Mouse (Mus musculus) left cerebral cortex, postnatal 14 days (tissue): ENCODE data around the gene Yeats4. TPM values are rescaled to one million over a fixed set of nuclear protein-coding genes. Genes with fewer than 3 reads are reported as not detected.
A peak's percentile ranks its signal among the peaks of the same experiment; 100 is the strongest.
"Not testable (repeated sequence)": the region's sequence is repeated elsewhere in the genome, so short reads cannot be mapped to it uniquely, and the experiment has no call there.

Source experiments
- DNase-seq, 2 experiments: peaks; one replicate each; pipeline ENCODE4 v3.0.0; 2021 to 2022; ENCODE audit warnings: low spot score in 2 of 2, mixed read lengths in 1 of 2
- intact Hi-C: fragments of 180-260 bp; cut with DNase I; formaldehyde crosslinking; loops from one replicate; pipeline ENCODE4 v1.15.1; 2025
- long read RNA-seq, 2 experiments: library from polyadenylated mRNA; stranded (forward); transcript quantifications; one replicate each; pipeline ENCODE4 v2.0.0; 2021
- total RNA-seq, 2 experiments: library from RNA; stranded (reverse); gene quantifications; 2 replicates each; pipeline ENCODE4 v1.2.3; 2021

Yeats4 gene
- total RNA-seq, result 10 to 100 TPM; 56.6 to 61.7 TPM
- long read RNA-seq, experiment 1, transcript Yeats4-201 (7 exons, 1,327 nt), result major isoform, 37 of 40 reads
- long read RNA-seq, experiment 1, partial matches to known transcripts, result 1 of 40 reads
- long read RNA-seq, experiment 1, other reads (novel, unspliced or antisense), result 2 of 40 reads
- long read RNA-seq, experiment 2, transcript Yeats4-201 (7 exons, 1,327 nt), result major isoform, 38 of 38 reads
- long read RNA-seq, experiment 2, partial matches to known transcripts, result 0 of 38 reads
- long read RNA-seq, experiment 2, other reads (novel, unspliced or antisense), result 0 of 38 reads

DNA sequence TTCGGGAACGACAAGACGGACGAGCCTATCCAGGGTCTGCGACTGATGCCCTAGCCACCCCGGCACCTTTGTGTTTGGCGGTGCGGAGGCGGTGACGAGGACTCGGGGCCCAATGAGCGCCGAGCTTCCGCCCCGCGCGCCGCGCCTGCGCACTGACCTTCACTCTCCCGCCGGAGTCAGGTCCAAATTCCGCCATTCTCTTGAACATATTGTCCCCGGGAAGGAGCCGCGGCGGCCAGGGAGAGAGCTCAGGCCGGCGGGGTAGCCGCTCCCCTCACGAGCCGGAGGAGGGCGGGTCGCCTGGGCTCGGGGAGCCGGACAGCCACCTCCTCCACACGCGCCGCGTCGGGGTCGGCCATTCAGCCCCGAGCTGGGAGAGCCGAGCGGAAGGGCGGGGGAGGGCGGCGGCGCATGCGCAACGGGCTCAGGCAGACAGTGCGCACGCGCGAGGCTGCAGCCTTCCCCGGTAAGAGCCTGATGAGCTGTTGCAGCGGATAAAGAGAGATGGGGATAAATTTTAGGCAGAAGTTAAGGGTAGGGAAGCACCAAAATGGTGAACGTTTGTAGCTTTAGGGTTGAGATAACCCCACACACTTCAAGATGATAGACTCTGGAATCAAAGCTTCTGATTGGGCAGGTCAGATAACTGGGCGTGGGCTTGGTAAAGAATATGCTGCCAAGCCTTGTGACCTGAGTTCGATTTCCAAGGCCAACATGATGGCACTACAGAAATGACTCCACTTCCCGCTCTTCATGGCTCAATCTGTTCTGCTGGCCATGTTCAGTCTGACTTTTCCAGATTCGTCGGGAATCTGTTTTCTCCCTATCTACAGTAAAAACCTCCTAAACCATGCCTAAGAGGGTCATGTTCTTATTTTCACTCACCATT, at the start of gene Yeats4:
Yeats4 (minus strand) TSS at position 406 of the 889 bp plus-strand sequence.
- intact Hi-C loops, result loop anchor here (5.0 kb wide), 2 partner anchors 213 to 453 kb away; no protein-coding TSS in a partner anchor
- peak; percentile 95 for DNase-seq

DNA sequence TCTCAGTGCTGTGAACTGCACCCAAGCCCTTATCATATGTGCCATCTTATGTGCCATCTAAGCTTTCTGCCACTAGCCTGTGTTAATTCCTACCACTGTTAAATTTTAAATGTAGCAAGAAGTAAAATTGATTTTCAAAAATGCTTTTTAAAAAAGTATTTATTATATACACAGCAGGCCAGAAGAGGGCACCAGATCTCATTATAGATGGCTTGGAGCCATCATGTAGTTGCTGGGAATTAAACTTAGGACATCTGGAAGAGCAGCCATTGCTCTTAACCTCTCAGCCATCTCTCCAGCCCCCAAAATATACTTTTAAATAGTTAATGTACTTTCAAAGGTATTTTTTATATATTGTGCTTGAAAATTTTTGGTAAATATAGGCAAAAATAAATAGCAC, 47.7 kb upstream of the Yeats4 start:
- no peak for DNase-seq
- intact Hi-C loops, result no loop called here

DNA sequence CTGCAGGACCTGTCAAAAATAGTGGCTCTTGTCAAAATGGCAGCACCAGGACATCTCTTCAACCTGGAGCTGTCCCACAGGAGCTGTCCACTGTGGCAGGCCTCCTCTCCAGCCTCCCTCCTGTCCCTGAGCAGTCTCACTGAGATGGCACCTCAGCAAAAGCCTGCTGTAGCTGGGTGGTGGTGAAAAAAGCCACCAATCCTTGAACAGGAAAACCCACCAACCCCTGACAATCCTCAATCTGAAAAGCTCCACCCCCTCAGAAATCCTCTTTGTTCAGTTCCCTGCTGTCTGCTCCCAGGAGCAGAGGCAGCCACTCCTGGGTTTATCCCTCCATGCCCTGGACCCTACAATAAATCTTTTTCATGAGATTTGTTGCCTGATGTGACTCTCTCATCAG, 35.6 kb upstream of the Yeats4 start:
- DNase-seq, result no peak
- intact Hi-C loops, result no loop called here

DNA sequence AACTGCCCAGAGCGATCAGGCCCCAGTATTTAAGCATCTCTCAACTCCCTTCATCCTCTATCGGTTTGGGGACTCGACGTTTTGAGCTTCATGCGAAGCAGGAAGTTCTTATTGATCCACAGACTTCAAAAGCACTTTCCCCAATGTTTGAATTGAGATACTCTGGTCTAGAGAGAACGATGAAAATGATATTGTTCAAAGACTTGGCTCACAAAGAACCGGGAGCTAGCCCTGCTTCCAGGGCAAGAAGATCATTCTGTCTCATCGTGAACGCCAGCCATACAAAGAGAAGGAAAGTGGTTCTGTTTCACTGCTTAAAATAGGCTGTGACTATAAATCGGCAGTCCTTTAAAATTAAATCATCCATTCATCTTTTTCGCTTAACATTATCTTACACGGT, 14.3 kb upstream of the Yeats4 start, which contains the start of gene 9530003J23Rik:
9530003J23Rik (minus strand) TSS at position 101 of the 400 bp plus-strand sequence.
- no peak for DNase-seq
- intact Hi-C loops, result loop anchor here (5.0 kb wide), 1 partner anchor 39 kb away; no protein-coding TSS in a partner anchor

DNA sequence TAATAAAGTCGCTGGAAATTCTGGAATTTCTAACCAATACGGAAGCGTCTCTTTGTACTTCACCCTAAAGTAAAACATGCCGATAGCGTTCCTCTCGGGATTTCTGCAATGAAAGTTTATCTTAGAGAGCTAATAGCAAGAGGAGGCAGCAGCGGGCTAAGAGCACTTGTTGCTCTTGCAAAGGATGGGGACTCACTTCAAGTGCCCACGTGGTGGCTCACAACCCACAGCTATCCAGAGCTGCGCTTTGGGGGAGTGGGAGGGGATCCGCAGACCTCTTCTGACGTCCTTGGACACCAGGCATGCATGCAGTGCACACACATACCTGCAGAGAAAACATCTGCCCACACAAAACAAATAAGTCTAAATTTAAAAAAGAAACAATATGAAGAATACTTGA, 11.6 kb upstream of the Yeats4 start:
- intact Hi-C loops, result loop anchor here (5.0 kb wide), 1 partner anchor 41 kb away; no protein-coding TSS in a partner anchor
- no peak for DNase-seq

DNA sequence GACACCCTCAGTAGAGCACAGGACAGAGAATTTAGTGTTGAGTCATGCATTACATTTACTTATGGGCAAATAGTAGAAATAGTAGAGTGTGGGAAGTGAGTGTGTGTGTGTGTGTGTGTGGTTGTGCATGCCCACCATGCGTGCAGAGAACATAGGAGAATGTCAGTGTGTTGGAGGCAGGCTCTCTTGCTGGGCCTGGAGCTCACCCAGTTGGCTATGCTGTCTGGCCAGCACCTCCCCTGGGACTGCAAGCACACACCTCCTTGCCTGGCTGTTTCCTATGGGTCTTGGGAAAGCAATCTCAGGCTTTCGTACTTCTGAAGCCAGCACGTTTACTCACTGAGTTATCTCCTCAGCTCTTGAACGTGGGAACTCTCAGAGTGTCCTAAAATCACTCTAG, 10.5 kb upstream of the Yeats4 start:
- no peak for DNase-seq
- intact Hi-C loops, result loop anchor here (5.0 kb wide), 1 partner anchor 42 kb away; no protein-coding TSS in a partner anchor

DNA sequence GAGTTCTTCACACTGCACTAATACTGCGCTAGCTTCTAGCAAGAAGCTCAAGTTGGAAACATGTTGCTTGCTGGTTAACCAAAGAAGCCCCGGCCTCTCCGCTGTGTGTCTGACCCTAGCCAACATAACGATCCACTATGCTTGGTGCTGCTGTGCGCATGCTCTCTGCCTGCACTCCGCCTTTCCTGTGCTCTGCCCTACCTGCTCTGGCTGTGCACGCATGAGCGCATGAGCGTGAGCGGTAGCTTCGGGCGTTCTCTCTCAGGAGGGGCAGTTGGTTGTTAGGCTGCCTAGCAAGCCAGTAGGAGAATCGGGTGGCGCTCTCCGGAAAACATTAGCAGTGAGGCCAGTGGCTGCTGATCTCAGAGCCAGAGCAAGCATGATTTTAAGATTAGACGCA, 5.5 kb upstream of the Yeats4 start:
- intact Hi-C loops, result no loop called here
- DNase-seq, result no peak

DNA sequence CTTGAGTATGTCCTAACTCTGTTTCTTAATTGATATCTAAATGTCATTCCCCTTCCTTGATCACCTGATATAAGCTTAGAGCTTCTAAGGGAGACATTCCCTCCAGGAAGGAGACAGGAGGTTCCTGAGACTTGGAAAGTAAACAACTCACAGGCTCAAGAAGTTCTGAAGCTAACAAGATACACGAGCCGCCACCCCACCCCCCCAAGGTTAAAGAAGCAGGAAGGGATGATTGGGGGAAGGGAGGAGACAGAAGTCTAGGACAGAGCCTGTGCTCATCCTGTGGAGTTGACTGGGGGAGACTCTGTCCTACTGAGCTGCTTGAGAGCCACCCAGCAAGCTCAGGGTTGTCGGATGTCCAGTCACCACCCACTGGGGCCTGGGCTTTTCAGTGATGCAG, 1.7 kb upstream of the Yeats4 start:
- DNase-seq, result no peak
- intact Hi-C loops, result no loop called here

DNA sequence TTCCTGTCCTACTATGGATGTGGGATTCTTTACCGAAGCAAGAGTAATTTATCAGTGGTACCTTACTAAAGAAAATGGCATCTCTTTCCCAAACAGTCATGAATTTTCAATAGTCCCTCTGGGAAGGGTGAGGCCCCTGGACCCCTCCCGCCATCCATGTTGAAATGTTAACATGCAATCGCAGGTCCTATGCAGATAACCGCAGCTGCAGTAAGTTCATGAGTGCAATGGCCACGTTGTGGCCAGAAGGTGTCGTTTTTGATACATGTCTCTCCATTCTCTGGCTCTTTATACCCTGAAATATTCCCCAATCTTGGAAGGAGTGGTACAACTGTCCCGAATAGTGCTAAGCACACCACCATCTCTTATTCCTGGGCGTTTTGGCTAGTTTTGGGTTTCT, 787 bp upstream of the Yeats4 start:
- DNase-seq, result no peak
- intact Hi-C loops, result no loop called here

DNA sequence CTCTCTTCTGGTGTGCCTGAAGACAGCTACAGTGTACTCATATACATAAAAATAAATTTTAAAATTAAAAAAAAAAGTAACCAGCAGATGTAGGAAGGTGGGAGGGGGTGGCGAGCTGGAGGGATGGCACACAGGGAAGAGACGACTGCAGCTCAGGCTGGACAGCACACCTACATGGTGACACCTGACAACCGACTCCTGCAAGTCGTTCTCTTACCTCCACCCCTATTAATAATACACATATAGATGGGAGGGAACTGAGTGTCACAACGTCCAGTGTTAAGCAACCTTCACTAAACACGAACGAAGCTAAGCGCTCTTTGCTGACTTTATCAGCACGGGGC, 577 bp downstream of the Yeats4 start:
- no peak for DNase-seq
- intact Hi-C loops, result loop anchor here (5.0 kb wide), 2 partner anchors 214 to 454 kb away; no protein-coding TSS in a partner anchor

DNA sequence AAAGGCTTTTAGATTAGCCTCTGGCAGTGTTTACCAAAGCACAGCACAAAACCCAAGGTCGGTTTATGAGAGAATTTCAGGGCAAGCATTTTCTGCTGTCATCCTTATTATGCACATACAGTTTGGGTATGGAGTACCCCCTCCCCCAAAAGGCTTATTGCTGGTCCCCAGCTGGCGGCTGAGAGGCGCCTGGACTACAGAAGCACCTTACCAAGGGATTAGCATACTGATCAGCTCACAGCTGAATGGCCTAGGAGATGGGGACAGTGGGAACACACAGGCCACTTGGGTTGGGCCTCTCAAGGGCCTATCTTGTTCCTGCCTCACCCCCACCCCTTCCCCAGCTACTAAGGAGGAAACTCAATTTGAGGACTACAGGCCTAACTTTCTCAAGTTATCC, 1.5 kb downstream of the Yeats4 start:
- DNase-seq, result no peak
- intact Hi-C loops, result loop anchor here (5.0 kb wide), 2 partner anchors 214 to 454 kb away; no protein-coding TSS in a partner anchor

DNA sequence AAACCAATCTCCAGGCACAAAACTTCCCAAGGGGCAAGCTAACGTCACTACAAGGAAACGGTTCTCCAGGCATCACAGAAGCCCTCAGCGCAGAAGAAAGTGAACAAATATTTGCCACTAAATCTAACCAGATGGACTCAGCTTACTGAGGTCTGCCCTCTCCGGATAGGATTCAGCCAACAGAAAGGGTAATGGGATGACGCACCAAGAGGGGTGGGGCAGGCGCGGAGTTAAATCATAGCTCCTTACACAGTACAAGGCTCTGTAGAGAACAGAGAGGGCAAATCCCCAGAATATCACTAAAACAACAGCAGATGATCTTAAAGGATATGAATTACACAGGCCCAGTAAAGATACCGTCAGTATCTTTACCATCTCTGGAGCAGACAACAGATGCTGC, 6.0 kb downstream of the Yeats4 start:
- intact Hi-C loops, result no loop called here
- DNase-seq, result no peak

DNA sequence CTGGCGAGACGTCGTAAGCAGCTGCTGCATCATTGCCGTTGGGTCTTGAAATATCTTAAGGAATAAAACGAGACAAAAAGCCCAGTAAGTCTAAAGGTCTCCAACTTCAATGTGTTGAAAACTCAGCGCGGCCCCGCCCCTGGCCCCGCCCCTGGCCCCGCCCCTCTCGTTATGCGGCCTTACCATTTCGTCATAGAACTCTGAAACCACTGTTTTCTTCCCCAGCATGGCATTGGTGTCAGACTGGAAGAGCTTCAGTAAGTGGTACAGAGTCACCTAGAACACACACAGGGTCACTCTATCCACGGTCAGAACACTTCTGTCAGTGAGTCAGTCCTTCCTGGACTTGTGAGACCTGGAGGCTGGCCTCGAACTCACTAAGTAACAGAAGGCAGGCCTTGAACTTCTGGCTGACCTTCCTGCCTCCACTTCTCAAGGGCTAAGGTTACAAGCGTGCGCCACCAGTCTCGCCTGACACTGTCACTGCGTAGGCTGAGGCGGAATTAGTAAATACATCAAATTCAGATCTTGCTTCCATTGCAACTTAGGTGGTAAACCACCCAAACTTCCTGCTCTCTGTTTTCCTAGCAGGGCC, 7.0 kb downstream of the Yeats4 start:
- intact Hi-C loops, result no loop called here
- no peak for DNase-seq

DNA sequence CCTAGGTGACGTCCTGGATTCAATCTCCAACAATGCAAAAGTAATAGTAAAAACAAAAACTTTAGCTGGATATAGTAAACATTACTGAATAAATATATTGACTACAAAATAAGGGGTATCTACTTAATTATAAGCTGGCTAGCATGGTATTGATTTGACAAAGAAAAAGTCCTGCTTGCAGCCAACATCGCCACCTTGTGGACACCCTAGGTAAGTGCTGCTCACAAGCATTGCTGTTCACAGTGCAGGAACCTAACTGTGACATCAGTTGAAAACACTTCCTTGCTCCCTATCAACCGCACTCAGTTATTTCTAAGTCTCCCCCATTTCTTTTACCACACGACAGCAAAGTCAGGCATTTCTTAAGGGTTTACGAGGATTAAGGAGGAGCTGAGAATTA, 7.5 kb downstream of the Yeats4 start:
- intact Hi-C loops, result no loop called here
- peak; percentile 48 to 56 for DNase-seq

DNA sequence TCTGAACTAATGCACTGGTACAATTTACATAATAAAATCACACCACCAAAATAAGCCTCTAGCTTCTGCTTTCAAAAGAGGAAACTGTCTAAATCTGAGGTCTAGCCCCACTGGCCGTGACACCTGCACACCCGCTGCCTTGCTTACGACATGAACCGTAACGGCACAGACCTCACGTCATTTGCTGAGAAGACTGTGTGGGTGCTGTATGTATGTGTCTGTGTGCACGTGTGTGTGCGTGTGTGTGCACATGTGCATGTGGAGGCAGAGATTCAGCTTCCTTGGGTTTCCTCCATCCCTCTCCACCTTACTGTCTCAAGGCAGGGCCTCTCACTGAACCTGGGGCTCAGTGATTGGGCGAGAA, 8.2 kb downstream of the Yeats4 start:
- intact Hi-C loops, result no loop called here
- no peak for DNase-seq

DNA sequence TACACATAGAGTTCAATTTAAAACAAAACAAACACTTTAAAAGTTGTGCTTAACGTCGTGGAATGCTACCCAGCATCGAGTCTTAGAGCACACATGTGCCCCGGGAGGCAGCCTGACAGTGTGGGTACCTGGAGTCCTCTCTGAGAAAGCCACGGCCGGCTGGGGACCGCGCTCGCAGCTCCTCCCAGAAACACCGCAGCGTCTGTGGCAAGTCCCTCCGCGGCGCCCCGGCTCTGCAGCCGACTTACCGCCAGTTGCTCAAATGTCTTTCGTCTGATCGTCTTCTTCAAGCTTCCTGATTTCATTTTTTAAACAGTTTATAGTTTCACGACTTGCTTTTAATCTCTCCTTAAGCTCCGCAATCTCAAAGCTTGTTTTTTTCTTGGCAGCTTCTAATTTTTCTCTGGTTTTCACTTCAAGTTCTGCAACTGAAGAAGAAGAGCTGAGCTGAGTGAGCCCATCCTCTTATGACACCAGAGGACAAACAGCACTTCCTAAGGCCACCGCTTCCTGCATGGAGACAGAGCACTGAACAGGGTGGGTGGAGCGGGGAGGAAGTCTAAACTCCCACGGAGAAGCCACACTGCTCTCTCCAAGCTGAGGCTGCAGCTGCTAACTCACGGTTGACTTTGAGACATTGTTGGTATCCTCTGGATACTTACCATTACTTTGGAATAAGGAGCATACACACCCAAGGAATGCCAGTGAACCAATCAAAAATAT, 8.7 kb downstream of the Yeats4 start:
- no peak for DNase-seq
- intact Hi-C loops, result no loop called here

DNA sequence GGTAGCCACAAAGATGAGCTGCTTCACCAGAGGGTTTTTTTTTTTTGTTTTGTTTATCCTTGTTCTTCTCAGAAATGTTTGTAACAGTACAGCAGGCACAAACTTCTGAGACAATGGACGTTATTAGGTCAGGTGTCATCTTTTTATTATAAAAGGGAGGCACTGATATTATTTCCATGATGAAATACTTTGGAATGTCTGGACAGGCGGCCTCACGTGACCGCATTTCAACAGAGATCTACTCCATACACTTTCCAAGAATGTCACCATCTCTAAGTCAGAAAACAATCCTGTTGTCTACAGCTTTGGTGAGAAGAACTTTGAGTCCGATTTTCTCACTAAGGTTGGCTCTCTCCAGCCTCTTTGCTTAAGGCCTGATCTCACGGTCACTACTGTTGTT, 13.3 kb downstream of the Yeats4 start:
- intact Hi-C loops, result no loop called here

DNA sequence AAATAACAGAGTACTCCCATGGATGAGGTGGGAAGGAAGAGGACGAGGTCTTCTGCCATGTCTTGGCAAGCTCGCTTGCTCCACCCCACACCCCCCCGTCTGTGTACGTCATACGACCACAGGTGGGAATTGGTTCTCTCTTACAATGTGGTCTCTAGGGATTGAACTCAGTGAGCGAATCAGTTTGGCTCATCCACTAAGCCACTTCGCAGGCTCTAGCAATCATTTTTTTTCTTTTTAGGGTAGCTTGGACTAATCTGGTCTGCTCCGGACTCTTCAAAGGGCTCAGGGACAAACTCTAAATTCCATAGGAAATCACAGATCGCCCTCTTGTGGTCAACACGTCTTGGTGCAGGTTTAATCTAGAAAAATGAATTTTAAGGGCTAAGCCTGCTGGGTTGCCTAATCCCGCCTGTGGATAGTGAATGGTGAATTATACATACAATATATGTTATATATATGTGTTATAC, 14.8 kb downstream of the Yeats4 start:
- peak; percentile 47 to 64 for DNase-seq
- intact Hi-C loops, result loop anchor here (5.0 kb wide), 2 partner anchors 62 to 147 kb away; partner anchors contain the start of genes Cct2 and Frs2

More for the DNA sequence above, 13.3 kb downstream of the Yeats4 start:
- DNase-seq, result no peak

DNA sequence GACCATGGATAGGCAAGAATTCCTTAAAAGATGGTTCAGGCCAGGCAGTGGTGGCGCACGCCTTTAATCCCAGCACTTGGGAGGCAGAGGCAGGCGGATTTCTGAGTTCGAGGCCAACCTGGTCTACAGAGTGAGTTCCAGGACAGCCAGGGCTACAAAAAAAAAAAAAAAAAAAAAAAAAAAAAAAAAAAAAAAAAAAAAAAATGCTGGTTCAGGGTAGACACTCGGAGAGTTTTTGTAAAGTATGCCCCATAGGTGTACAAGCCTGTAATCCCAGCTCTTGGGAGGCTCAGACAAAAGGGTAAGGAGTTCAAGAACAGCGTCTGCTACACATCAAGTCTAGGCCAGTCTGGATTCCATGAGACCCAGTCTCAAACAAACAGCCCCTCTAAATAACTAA, 15.5 kb downstream of the Yeats4 start:
- intact Hi-C loops, result loop anchor here (5.0 kb wide), 2 partner anchors 61 to 146 kb away; partner anchors contain the start of genes Cct2 and Frs2
- not testable (repeated sequence) for DNase-seq
